Mouse (Mus musculus) embryonic facial prominence, embryonic 15.5 days (tissue): Measurements from ENCODE around the gene Dgkh. TPM values are rescaled to one million over a fixed set of nuclear protein-coding genes. Genes with fewer than 3 reads are reported as not detected.

ENCODE experiments used
- ATAC-seq: fragments of 200-750 bp; cut with Nextera tagmentation; 2 replicates; pipeline ENCODE4 v1.8.0; 2017; ENCODE audit warnings: low read depth, moderate TSS enrichment; ENCODE audit not compliant: insufficient number of reproducible peaks, low FRiP score, low TSS enrichment
- H3K27ac ChIP-seq: fragments of 300-500 bp; sonication (generic); replicated peaks from 2 replicates; pipeline ENCODE4 v1.5.1; 2015; ENCODE audit warnings: mild to moderate bottlenecking, inconsistent platforms
- H3K27me3 ChIP-seq: fragments of 300-500 bp; sonication (generic); 2 replicates; pipeline ENCODE4 v1.6.1; 2015; ENCODE audit warnings: inconsistent platforms
- H3K36me3 ChIP-seq: fragments of 300-500 bp; sonication (generic); 2 replicates; pipeline ENCODE4 v1.6.1; 2015; ENCODE audit warnings: mild to moderate bottlenecking, inconsistent platforms
- H3K4me1 ChIP-seq: fragments of 300-500 bp; sonication (generic); 2 replicates; pipeline ENCODE4 v1.6.1; 2015; ENCODE audit warnings: inconsistent platforms
- H3K4me2 ChIP-seq: fragments of 300-500 bp; sonication (generic); replicated peaks from 2 replicates; pipeline ENCODE4 v1.6.1; 2015; ENCODE audit warnings: mild to moderate bottlenecking, inconsistent platforms
- H3K4me3 ChIP-seq: fragments of 300-500 bp; sonication (generic); replicated peaks from 2 replicates; pipeline ENCODE4 v1.5.1; 2015; ENCODE audit warnings: mild to moderate bottlenecking, inconsistent platforms
- H3K9ac ChIP-seq: fragments of 300-500 bp; sonication (generic); 2 replicates; pipeline ENCODE4 v1.6.1; 2015; ENCODE audit warnings: inconsistent platforms
- H3K9me3 ChIP-seq: fragments of 300-500 bp; sonication (generic); replicated peaks from 2 replicates; pipeline ENCODE4 v1.6.1; 2016; ENCODE audit warnings: inconsistent platforms
- WGBS: fragments of 180-500 bp; shearing (Covaris S2); methylation state at CpG from one replicate; pipeline ENCODE4 v1.1.7; 2015; 5-methylcytosine and 5-hydroxymethylcytosine counted together
- polyA plus RNA-seq: library from polyadenylated mRNA; unstranded; fragments of >200 nt; fragmentation: Nextera tagmentation; extraction: Ambion mirVana; gene quantifications from 2 replicates; pipeline ENCODE4 v1.2.1, GENCODE M21; 2015

Gene Dgkh
- polyA plus RNA-seq, 1 experiment from 2014 or later = 1.7 TPM

DNA sequence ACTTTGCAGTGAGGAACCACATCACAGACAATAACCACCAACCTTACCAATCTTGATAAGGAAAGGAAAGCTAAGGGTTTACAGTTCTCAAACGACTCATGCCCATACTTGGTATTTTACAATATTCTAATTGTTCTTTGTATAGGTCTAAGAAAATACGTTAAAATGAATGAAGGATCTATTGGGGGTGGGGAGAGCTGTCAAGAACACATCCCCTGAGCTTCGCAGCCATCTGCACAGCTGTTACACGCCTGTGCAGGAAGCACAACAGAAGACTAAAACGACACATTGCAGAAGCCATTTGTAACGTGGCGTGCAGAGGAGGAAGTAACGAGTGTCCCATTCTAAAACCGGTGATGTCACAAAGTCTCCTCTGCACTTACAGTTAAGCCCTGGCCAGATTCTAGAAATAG, 113.7 kb downstream of the Dgkh start:
- no peak overlapping the region for H3K4me2 ChIP-seq
- H3K4me3 ChIP-seq = no peak overlapping the region
- H3K27ac ChIP-seq = no peak overlapping the region
- H3K27me3 ChIP-seq = no peaks in the 10 kb centered on the region
- 58% methylated on average over 9 of the region's 9 CpGs for WGBS
- no peaks in the 10 kb centered on the region for H3K9me3 ChIP-seq
- peaks cover 11% of the 10 kb centered on the region; the same call in 1 of the 2 replicates for H3K36me3 ChIP-seq
- H3K9ac ChIP-seq = no peak overlapping the region
- no peaks in the 10 kb centered on the region for H3K4me1 ChIP-seq
- ATAC-seq = no peak

DNA sequence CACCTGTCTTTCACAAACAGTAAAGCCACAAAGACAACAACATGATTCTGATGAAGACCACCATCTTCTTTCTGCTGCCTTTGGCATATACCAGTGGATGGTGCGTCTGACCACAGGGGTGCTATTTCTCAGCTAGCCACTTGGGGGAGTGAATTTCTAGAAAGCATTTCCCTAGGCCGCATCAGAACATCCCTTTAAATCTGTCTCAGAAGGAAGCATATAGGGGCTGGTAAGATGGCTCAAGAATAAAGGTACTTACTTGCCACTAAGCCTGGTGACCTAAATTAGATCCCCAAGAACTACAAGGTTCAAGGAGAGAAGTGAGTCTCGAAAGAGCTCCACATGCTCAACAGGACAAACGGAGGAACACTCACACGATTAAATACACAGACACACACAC, 119.0 kb downstream of the Dgkh start:
- H3K9me3 ChIP-seq = no peaks in the 10 kb centered on the region
- no peak overlapping the region for H3K4me3 ChIP-seq
- 78% methylated on average over 5 of the region's 5 CpGs for WGBS
- H3K27ac ChIP-seq = no peak overlapping the region
- no peak for ATAC-seq
- no peak overlapping the region for H3K9ac ChIP-seq
- no peak overlapping the region for H3K4me2 ChIP-seq
- H3K27me3 ChIP-seq = no peaks in the 10 kb centered on the region
- H3K36me3 ChIP-seq = peaks cover 5% of the 10 kb centered on the region; the same call in 1 of the 2 replicates
- H3K4me1 ChIP-seq = no peaks in the 10 kb centered on the region

DNA sequence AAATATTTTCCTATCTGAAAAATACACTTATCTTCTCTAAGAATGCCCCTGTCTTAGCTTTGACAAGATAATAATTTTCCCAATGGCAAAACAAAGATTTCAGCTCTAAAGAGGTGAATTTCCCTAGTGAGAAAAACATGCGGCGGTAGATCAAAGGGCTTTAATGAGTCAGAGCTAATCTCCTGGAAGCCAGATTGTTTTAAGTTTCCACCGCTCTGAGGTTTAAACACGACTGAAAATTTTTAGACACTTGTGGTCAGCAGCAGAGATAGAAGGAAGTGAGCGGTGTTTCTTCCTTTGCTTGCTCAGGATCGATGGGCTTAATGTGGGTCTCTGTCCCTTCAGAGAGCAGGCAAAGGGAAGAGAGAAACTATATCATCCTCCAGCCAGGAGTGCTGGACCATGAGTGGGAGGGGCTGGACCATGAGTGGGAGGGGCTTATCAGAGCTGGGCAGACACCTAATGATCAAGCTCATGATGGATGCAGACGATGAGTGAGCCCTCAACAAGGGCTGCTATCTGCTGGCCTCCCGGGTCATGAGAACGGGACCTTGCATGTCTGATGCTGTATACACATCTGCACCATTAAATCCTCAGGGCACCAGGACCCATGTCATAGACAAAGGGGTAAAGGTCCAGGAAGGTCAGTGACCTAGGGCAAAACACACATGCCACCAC, 120.3 kb downstream of the Dgkh start:
- Histone ChIP-seq H3K4me1 (no peaks in the 10 kb centered on the region), H3K9ac (no peak overlapping the region), H3K4me2 (no peak overlapping the region), H3K36me3 (no peaks in the 10 kb centered on the region), H3K9me3 (no peaks in the 10 kb centered on the region), H3K4me3 (no peak overlapping the region), H3K27me3 (no peaks in the 10 kb centered on the region), H3K27ac (no peak overlapping the region)
- WGBS = 54% methylated on average over 9 of the region's 9 CpGs
- ATAC-seq = no peak

DNA sequence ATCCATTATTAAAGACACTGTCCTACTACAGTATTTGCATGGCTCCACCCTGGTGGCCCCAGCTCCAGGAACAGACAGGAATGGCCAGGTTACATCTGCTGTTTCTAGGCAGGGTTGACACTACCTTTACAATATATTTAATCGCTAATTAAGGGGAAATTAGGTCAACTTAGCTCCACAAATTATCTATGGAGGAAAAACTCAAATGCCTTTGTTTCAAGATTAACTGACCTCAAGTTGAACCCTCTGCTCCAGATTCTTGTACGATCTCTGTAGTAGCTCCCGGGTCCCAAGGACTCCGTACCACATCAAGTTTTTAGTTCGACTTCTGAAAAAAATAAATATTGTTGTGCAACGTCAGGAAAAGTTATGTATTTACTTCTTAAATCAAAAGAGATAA, 137.7 kb downstream of the Dgkh start:
- Histone ChIP-seq H3K27me3 (no peaks in the 10 kb centered on the region), H3K4me2 (no peak overlapping the region), H3K9me3 (no peaks in the 10 kb centered on the region), H3K4me3 (no peak overlapping the region), H3K36me3 (0 out of 2 replicates have a peak, but pooled peaks cover 11% of the 10 kb centered on the region), H3K9ac (no peak overlapping the region), H3K27ac (no peak overlapping the region), H3K4me1 (no peaks in the 10 kb centered on the region)
- ATAC-seq = no peak
- 77% methylated on average over 6 of the region's 6 CpGs for WGBS

- Histone ChIP-seq H3K9me3 (no peaks in the 10 kb centered on the region), H3K27ac (no peak overlapping the region), H3K4me1 (no peaks in the 10 kb centered on the region), H3K4me2 (no peak overlapping the region), H3K9ac (no peak overlapping the region), H3K4me3 (no peak overlapping the region), H3K36me3 (0 out of 2 replicates have a peak, but pooled peaks cover 11% of the 10 kb centered on the region), H3K27me3 (no peaks in the 10 kb centered on the region)
- WGBS = 88% methylated on average over 3 of the region's 3 CpGs
- ATAC-seq = no peak
These were observed 139.6 kb downstream of the Dgkh start for GRCm38 (mm10) chr14:78592965-78593364.

- H3K4me1 ChIP-seq = no peaks in the 10 kb centered on the region
- 10% methylated on average over 2 of the region's 2 CpGs for WGBS
- no peak overlapping the region for H3K4me3 ChIP-seq
- H3K27ac ChIP-seq = no peak overlapping the region
- ATAC-seq = no peak
- no peak overlapping the region for H3K9ac ChIP-seq
- H3K4me2 ChIP-seq = no peak overlapping the region
- H3K36me3 ChIP-seq = peaks cover 9% of the 10 kb centered on the region; the same call in 1 of the 2 replicates
- no peaks in the 10 kb centered on the region for H3K27me3 ChIP-seq
- no peaks in the 10 kb centered on the region for H3K9me3 ChIP-seq
These were observed 142.2 kb downstream of the Dgkh start for GRCm38 (mm10) chr14:78590335-78590734.

DNA sequence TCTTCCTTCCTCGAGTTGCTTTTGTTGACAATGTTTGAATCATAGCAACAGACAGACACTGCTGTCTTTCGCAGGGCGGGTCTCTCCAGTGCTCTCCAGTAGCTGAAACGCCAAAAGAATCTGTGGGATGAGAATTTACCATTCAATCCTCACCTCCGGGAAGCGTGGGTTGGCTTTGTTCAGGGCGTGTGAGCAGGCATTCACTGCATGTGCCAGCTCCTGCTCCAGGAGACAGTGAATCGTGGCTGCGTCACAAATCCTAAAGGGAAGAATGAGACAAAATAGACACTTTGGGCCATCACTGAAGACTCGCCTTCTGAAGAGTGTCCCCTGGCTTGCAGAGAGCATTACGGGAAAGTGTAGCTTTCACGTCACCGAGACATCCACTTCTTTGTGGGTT, 148.4 kb downstream of the Dgkh start:
- ATAC-seq = no peak
- Histone ChIP-seq H3K4me2 (no peak overlapping the region), H3K9ac (no peak overlapping the region), H3K27ac (no peak overlapping the region), H3K27me3 (no peaks in the 10 kb centered on the region), H3K9me3 (no peaks in the 10 kb centered on the region), H3K4me3 (no peak overlapping the region), H3K4me1 (no peaks in the 10 kb centered on the region), H3K36me3 (peaks cover 18% of the 10 kb centered on the region; the same call in 1 of the 2 replicates)
- 85% methylated on average over 13 of the region's 13 CpGs for WGBS

- Histone ChIP-seq H3K27me3 (no peaks in the 10 kb centered on the region), H3K4me2 (no peak overlapping the region), H3K9ac (no peak overlapping the region), H3K27ac (no peak overlapping the region), H3K4me1 (no peaks in the 10 kb centered on the region), H3K36me3 (peaks cover 15% of the 10 kb centered on the region; the same call in 1 of the 2 replicates), H3K4me3 (no peak overlapping the region), H3K9me3 (no peaks in the 10 kb centered on the region)
- no peak for ATAC-seq
These were observed 149.4 kb downstream of the Dgkh start for GRCm38 (mm10) chr14:78583168-78583567.

GRCm38 (mm10) chr14:78575899-78576298, 156.7 kb downstream of the Dgkh start:
- 72% methylated on average over 13 of the region's 13 CpGs for WGBS
- no peaks in the 10 kb centered on the region for H3K27me3 ChIP-seq
- ATAC-seq = no peak

DNA sequence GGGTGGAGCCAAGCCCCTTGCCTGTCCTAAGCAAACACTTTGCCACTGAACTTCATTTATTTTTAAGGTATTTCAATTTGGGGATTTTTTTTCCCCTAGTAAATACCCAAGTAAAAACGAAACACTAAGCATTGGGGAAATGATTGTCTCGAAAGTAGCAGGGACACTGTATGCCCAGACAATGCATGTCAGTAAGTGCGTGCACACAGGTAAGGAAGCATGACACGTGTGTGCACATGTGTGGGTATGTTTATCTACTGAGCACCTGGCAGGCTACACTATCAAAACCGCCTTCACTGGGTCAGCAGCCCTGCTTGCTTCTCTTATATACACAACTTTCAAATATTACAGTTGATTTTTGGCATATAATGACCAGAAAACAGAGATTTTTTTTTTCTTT, 164.2 kb downstream of the Dgkh start:
- no peaks in the 10 kb centered on the region for H3K9me3 ChIP-seq
- no peaks in the 10 kb centered on the region for H3K27me3 ChIP-seq
- no peak overlapping the region for H3K27ac ChIP-seq
- no peak for ATAC-seq
- H3K36me3 ChIP-seq = 0 out of 2 replicates have a peak, but pooled peaks cover 6% of the 10 kb centered on the region
- H3K4me3 ChIP-seq = no peak overlapping the region
- no peak overlapping the region for H3K9ac ChIP-seq
- H3K4me1 ChIP-seq = no peaks in the 10 kb centered on the region
- WGBS = 94% methylated on average over 5 of the region's 5 CpGs
- no peak overlapping the region for H3K4me2 ChIP-seq

More at GRCm38 (mm10) chr14:78575899-78576298, 156.7 kb downstream of the Dgkh start:
- peaks cover 21% of the 10 kb centered on the region; the same call in 1 of the 2 replicates for H3K36me3 ChIP-seq
- H3K4me3 ChIP-seq = no peak overlapping the region
- H3K9me3 ChIP-seq = no peaks in the 10 kb centered on the region
- H3K4me1 ChIP-seq = no peaks in the 10 kb centered on the region
- H3K9ac ChIP-seq = no peak overlapping the region
- H3K27ac ChIP-seq = no peak overlapping the region
- no peak overlapping the region for H3K4me2 ChIP-seq

DNA sequence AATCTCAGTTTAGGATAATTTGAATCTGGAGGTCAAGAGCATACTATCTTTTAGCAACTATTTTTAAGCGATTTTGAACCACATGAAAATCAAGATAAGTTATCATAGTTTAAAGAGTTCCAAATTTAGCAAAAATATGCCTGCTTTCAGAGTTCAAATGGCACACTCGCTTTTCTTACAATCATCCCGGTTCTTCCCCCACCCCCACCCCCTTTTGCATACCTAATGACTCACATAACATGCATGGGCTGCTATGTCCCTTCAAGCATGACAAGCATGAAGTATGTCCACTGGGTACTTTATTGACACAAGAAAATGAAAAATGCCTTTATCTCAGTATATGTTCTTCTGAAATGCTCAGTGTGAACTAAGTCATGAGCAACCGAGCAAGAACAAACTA, 166.1 kb downstream of the Dgkh start:
- Histone ChIP-seq H3K27me3 (no peaks in the 10 kb centered on the region), H3K4me3 (no peak overlapping the region), H3K36me3 (no peaks in the 10 kb centered on the region), H3K9me3 (no peaks in the 10 kb centered on the region), H3K4me1 (no peaks in the 10 kb centered on the region), H3K4me2 (no peak overlapping the region), H3K27ac (no peak overlapping the region), H3K9ac (no peak overlapping the region)
- 72% methylated on average over 4 of the region's 4 CpGs for WGBS
- ATAC-seq = no peak

DNA sequence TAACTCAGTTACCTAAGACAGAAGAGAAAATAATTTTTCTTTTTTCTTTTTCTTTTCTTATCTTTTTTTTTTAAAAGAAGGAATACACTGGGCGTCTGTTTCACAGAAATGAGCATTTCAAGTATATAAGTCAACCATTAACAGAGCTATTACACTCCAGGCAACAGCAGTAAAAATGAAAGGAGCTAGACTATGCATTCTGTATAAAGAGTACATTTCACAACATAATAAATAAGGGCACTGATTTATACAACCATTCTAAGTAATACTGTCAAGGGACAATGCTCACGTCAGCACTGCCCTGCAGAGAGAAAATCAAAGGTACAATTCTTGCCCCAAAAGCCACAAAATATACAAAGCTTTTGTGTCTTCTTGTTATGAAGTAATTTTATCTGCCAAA, 168.3 kb downstream of the Dgkh start:
- Histone ChIP-seq H3K27ac (no peak overlapping the region), H3K9me3 (no peaks in the 10 kb centered on the region), H3K4me2 (no peak overlapping the region), H3K4me3 (no peak overlapping the region), H3K36me3 (no peaks in the 10 kb centered on the region), H3K4me1 (no peaks in the 10 kb centered on the region), H3K9ac (no peak overlapping the region), H3K27me3 (no peaks in the 10 kb centered on the region)
- 66% methylated on average over 2 of the region's 2 CpGs for WGBS
- ATAC-seq = no peak
